7 mouse cellular contexts compared by ENCODE assay signal in genomic region chr8:111258631-111259407, GRCm38 (mm10). TPM values are rescaled to one million over a fixed set of nuclear protein-coding genes. Genes with fewer than 3 reads are reported as not detected.
DNase-seq lines count a peak whose midpoint lies in the region; ATAC-seq lines count a peak whose summit lies in the region.

Gene Glg1, minus strand, starts transcription at chr8:111259216.

- DNase-seq in adrenal gland, adult 2 months = peak; percentile 97
- DNase-seq in embryo, embryonic 11.5 days (ENCODE audit: low read depth, low spot score) = peak; percentile 90
- peak; percentile 92 to 95 for DNase-seq in gastrocnemius, postnatal 36 days
- DNase-seq in left cerebral cortex, postnatal 25 days (ENCODE audit: low spot score in 2 of 2) = peak; percentile 92 to 94
- peak; percentile 92 for DNase-seq in midbrain, embryonic 10.5 days (ENCODE audit: low spot score)
- DNase-seq in right cerebral cortex, postnatal 4 days = peak; percentile 90

- H3K9me3 ChIP-seq in intestine, embryonic 15.5 days = no peaks in the 10 kb centered on the region
- H3K9me3 ChIP-seq in midbrain, embryonic 10.5 days (replicated peaks) = no peaks in the 10 kb centered on the region; the same call in 1 of the 2 replicates

- no peaks in the 10 kb centered on the region for H3K36me3 ChIP-seq in intestine, embryonic 15.5 days
- H3K36me3 ChIP-seq in midbrain, embryonic 10.5 days = peaks cover 28% of the 10 kb centered on the region

- H3K4me2 ChIP-seq in intestine, embryonic 15.5 days (replicated peaks) = peak within 1 kb of the TSS; percentile 63

- peak; percentile 97 for ATAC-seq in intestine, embryonic 15.5 days

- intact Hi-C loops in gastrocnemius, postnatal 36 days (cut with DNase I) = no loop called here
- intact Hi-C loops in left cerebral cortex, postnatal 25 days (cut with DNase I) = loop anchor here (5.0 kb wide), 2 partner anchors 38 to 77 kb away; no protein-coding TSS in a partner anchor

- under 1% methylated on average over 66 of the region's 76 CpGs for WGBS in intestine, embryonic 15.5 days
- WGBS in midbrain, embryonic 10.5 days = under 1% methylated on average over 76 of the region's 76 CpGs

- H3K27ac ChIP-seq in intestine, embryonic 15.5 days = peak within 1 kb of the TSS; percentile 100
- H3K27ac ChIP-seq in midbrain, embryonic 10.5 days (replicated peaks) = peak within 1 kb of the TSS; percentile 98

- H3K27me3 ChIP-seq in intestine, embryonic 15.5 days (replicated peaks) = no peaks in the 10 kb centered on the region
- peaks cover 6% of the 10 kb centered on the region; the same call in 1 of the 2 replicates for H3K27me3 ChIP-seq in midbrain, embryonic 10.5 days (ENCODE audit: low read depth, poor library complexity, severe bottlenecking)

- peak within 1 kb of the TSS; percentile 95 for H3K4me3 ChIP-seq in intestine, embryonic 15.5 days (replicated peaks)
- H3K4me3 ChIP-seq in midbrain, embryonic 10.5 days = peak within 1 kb of the TSS; percentile 83

- peak within 1 kb of the TSS; percentile 97 for H3K9ac ChIP-seq in intestine, embryonic 15.5 days

- H3K4me1 ChIP-seq in intestine, embryonic 15.5 days (replicated peaks) = no peaks in the 10 kb centered on the region
- peaks cover 8% of the 10 kb centered on the region; the same call in 1 of the 2 replicates for H3K4me1 ChIP-seq in midbrain, embryonic 10.5 days

RNA-seq across cellular contexts. Expression of gene Glg1, which starts in this region (rescaled TPM):
- 100 to 1,000 TPM; 100 to 110 TPM for total RNA-seq in adrenal gland, adult 2 months (2021)
- polyA plus RNA-seq in adrenal gland, adult 2 months (2012; rRNA removed) = 48.1 and 52.6 TPM in 2 replicates
- total RNA-seq in gastrocnemius, postnatal 36 days (2021) = 10 to 100 TPM; 33.4 to 34.0 TPM
- 54.5 and 57.4 TPM in 2 replicates for polyA plus RNA-seq in intestine, embryonic 15.5 days (2015; fragmentation: Nextera tagmentation; extraction: Ambion mirVana)
- total RNA-seq in left cerebral cortex, postnatal 25 days (2021) = 100 to 1,000 TPM; 149 to 151 TPM
- 65.1 and 66.7 TPM in 2 replicates for polyA plus RNA-seq in midbrain, embryonic 10.5 days (2016; fragmentation: Nextera tagmentation; extraction: Ambion mirVana)

Comparison
In these comparisons a context has a peak if more than half of its experiments do, and no peak if none do; other contexts are left out.
1. Peak in every context shown above with its lines: DNase-seq, ATAC-seq, H3K4me3 ChIP-seq and H3K27ac ChIP-seq.